Mouse (Mus musculus): ENCODE measurements around the gene Abhd17c. TPM values are rescaled to one million over a fixed set of nuclear protein-coding genes. Genes with fewer than 3 reads are reported as not detected.

Gene Abhd17c
- total and polyA plus RNA-seq, 3 experiments = 33.5 to 55.7 TPM; not detected in 1

GRCm38 (mm10) chr7:84151960-84152334 is 254 bp upstream of the Abhd17c start (continued):
- TF ChIP-seq GATA1 (IDR thresholded peaks at IDR 0.05; ENCODE audit: low read depth, low read length) (no peak), POLR2A (IDR thresholded peaks at IDR 0.05; ENCODE audit: control insufficient read depth in 1 of 2, insufficient read depth in 1 of 2, low read depth in 1 of 2, low read length in 2 of 2, poor library complexity in 1 of 2) (peak in 1 of 2 experiments; percentile 23; a peak in 1 of 4 replicates), POLR2AphosphoS5 (IDR thresholded peaks at IDR 0.05; ENCODE audit: borderline replicate concordance, low read depth, low read length) (no peak), RAD21 (IDR thresholded peaks at IDR 0.05; ENCODE audit: low read depth, low read length) (no peak), MYC (IDR thresholded peaks at IDR 0.05; ENCODE audit: low read depth, low read length) (no peak), ZMIZ1 (IDR thresholded peaks at IDR 0.05; ENCODE audit: low read depth, low read length) (no peak), USF2 (IDR thresholded peaks at IDR 0.05; ENCODE audit: borderline replicate concordance in 1 of 2, insufficient read depth in 1 of 2, low read depth in 1 of 2, low read length in 2 of 2) (no peak), ZNF384 (IDR thresholded peaks at IDR 0.05; ENCODE audit: low read depth, low read length) (no peak), NELFE (IDR thresholded peaks at IDR 0.05; ENCODE audit: low read depth, low read length) (peak; percentile 39; the same call in 1 of the 2 replicates)

- DNase-seq (ENCODE audit: low read depth, low spot score) = peak; percentile 69
- H3K4me3 ChIP-seq (ENCODE audit: control insufficient read depth in 1 of 2, insufficient read depth in 1 of 2, low read depth in 2 of 2, low read length in 2 of 2) = peak overlapping the region; percentile 83 to 92
- peaks cover 2 to 21% of the 10 kb centered on the region in 2 experiments; a peak in 2 of 4 replicates for H3K4me1 ChIP-seq (ENCODE audit: control insufficient read depth in 1 of 2, insufficient read depth in 2 of 2, low read length in 2 of 2)
- no peaks in the 10 kb centered on the region for H3K27me3 ChIP-seq (ENCODE audit: control insufficient read depth in 1 of 2, insufficient read depth in 2 of 2, low read length in 2 of 2)
- peak overlapping the region; percentile 96 for H3K9ac ChIP-seq (ENCODE audit: control insufficient read depth, low read depth, low read length, poor library complexity, severe bottlenecking)
- peaks cover 56% of the 10 kb centered on the region for H3K79me2 ChIP-seq (ENCODE audit: control insufficient read depth, insufficient read depth, low read length, poor library complexity)
- H3K27ac ChIP-seq (ENCODE audit: control insufficient read depth, low read depth, low read length) = peak overlapping the region; percentile 10; the same call in 1 of the 2 replicates
- no peaks in the 10 kb centered on the region for H3K9me3 ChIP-seq (replicated peaks; ENCODE audit: insufficient read depth, low read length)
- H3K36me3 ChIP-seq (ENCODE audit: control insufficient read depth in 1 of 2, insufficient read depth in 2 of 2, low read length in 2 of 2) = peaks cover 0 to 23% of the 10 kb centered on the region in 2 experiments; a peak in 2 of 4 replicates
- peak in 1 of 2 experiments; percentile 21; a peak in 1 of 4 replicates for TF ChIP-seq POLR2A (IDR thresholded peaks at IDR 0.05; ENCODE audit: control insufficient read depth in 1 of 2, insufficient read depth in 1 of 2, low read depth in 1 of 2, low read length in 2 of 2, poor library complexity in 1 of 2)
- no peak for TF ChIP-seq E2F4 (IDR thresholded peaks at IDR 0.05; ENCODE audit: borderline replicate concordance, low read depth, low read length)
- no peak for TF ChIP-seq MYB (IDR thresholded peaks at IDR 0.05; ENCODE audit: low read depth, low read length)
- no peak for TF ChIP-seq UBTF (IDR thresholded peaks at IDR 0.05; ENCODE audit: borderline replicate concordance, insufficient read depth, low read depth, low read length)
- no peak for TF ChIP-seq CHD1 (IDR thresholded peaks at IDR 0.05; ENCODE audit: low read depth, low read length)
- no peak for TF ChIP-seq TAL1 (IDR thresholded peaks at IDR 0.05; ENCODE audit: low read length)
These were observed 1.2 kb downstream of the Abhd17c start for GRCm38 (mm10) chr7:84150361-84151000.

DNA sequence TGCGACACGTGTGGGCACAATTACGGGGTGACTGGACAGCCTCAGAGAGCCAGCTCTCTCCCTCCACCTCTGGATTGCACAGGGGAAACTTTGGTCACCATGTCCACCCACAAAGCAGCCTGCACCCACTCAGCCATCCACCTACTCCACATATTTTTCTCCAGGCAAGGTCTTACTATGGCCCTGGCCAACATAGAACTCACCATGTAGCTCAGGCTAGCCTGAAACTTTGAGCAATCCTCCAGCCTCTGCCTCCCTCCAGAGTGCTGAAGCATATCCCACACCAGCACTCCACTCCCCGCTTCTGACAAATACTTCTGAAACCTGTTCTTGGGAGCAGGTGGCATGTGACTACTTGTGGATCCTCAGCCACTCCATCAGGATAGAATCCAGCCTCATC is 1.9 kb downstream of the Abhd17c start:
- Histone ChIP-seq H3K36me3 (ENCODE audit: control insufficient read depth in 1 of 2, insufficient read depth in 2 of 2, low read length in 2 of 2) (peaks cover 0 to 26% of the 10 kb centered on the region in 2 experiments; a peak in 2 of 4 replicates), H3K27ac (ENCODE audit: control insufficient read depth, low read depth, low read length) (no peak overlapping the region), H3K4me3 (ENCODE audit: control insufficient read depth in 1 of 2, insufficient read depth in 1 of 2, low read depth in 2 of 2, low read length in 2 of 2) (peak overlapping the region; percentile 45 to 92), H3K9me3 (replicated peaks; ENCODE audit: insufficient read depth, low read length) (no peaks in the 10 kb centered on the region), H3K4me1 (ENCODE audit: control insufficient read depth in 1 of 2, insufficient read depth in 2 of 2, low read length in 2 of 2) (peaks cover 2 to 21% of the 10 kb centered on the region in 2 experiments; a peak in 2 of 4 replicates), H3K79me2 (ENCODE audit: control insufficient read depth, insufficient read depth, low read length, poor library complexity) (peaks cover 61% of the 10 kb centered on the region), H3K27me3 (ENCODE audit: control insufficient read depth in 1 of 2, insufficient read depth in 2 of 2, low read length in 2 of 2) (no peaks in the 10 kb centered on the region), H3K9ac (ENCODE audit: control insufficient read depth, low read depth, low read length, poor library complexity, severe bottlenecking) (peak overlapping the region; percentile 96)
- TF ChIP-seq ZNF384 (IDR thresholded peaks at IDR 0.05; ENCODE audit: low read depth, low read length) (no peak), SIN3A (IDR thresholded peaks at IDR 0.05; ENCODE audit: low read length) (peak; percentile 32; the same call in 1 of the 2 replicates)
- DNase-seq (ENCODE audit: low read depth, low spot score) = peak; percentile 50

Measured in MEL (cell line).